Mouse (Mus musculus): ENCODE measurements around the gene Myh13.

Gene Myh13

DNA sequence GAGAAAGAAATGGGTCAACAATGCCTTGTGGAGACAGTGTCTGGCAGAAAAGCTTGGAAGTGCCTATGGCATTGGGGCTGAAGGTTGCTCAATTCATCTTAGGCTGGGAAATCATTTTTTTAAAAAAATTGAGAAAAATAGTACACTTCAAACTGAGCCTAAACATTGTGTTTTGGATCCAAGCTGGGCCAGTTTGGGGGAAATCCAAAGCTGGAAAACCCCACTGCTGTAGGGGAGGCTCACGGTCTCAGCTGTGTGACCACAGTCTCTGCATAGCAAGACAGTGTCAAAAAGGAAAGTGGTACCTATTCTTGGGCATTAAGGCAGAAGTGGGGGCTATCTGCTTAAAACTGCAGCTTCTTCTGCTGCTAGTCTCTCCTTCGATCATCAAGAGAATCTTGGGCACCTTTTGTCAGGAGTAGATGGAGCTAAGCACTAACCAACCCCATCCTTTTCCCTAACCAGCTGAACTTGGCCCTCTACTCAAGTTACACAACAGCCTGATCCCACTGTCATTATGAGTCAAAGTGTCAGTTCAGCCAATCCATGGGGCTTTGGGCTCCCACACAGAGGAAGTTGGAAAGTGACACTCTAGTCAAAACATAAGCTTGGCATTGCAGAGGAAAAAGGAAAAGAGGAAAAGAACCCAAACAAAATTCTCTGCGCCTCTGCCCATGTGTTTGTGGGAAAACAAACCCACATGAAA, 69.4 kb downstream of the Myh13 start:
- DNase-seq (ENCODE audit: low read depth, low spot score) = no peak

DNA sequence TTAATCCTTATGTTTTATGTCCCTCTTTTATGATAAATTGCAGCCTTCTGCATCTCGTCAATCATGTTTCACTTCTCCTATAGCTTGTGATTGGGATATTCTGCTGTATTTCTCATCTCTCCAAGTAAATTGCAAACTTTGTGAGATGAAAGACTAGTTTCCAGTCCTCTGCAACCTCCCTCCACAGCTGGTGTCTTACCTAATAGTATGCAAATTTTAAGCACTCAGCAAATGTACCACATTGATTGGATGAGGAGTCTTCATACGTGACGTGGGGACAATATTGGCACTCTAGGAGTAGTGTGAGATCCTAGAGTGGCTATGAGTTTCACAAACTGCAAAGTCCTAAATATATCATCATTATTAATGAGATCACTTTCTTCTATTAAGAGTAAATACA, 70.9 kb downstream of the Myh13 start:
- DNase-seq (ENCODE audit: low read depth, low spot score) = no peak

DNA sequence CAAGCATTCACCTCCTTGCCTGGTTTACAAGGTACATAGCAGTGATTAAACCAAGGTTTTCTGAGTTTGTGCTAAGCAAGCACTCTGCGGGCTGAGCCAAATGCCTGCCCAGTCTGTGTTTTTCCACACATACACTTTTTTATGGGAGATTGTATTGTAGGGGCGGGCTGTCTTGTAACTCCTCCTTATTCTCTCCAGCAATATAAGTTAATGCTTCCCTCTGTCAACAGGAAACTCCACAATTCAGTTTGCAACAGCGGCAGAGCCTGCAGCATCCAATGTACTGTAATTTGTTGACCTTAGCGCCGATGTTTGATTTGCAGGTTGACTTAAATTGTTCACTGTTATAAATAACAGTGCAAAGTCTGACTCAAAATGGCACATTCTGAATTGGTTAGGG, 79.5 kb downstream of the Myh13 start:
- DNase-seq (ENCODE audit: low read depth, low spot score) = no peak

DNA sequence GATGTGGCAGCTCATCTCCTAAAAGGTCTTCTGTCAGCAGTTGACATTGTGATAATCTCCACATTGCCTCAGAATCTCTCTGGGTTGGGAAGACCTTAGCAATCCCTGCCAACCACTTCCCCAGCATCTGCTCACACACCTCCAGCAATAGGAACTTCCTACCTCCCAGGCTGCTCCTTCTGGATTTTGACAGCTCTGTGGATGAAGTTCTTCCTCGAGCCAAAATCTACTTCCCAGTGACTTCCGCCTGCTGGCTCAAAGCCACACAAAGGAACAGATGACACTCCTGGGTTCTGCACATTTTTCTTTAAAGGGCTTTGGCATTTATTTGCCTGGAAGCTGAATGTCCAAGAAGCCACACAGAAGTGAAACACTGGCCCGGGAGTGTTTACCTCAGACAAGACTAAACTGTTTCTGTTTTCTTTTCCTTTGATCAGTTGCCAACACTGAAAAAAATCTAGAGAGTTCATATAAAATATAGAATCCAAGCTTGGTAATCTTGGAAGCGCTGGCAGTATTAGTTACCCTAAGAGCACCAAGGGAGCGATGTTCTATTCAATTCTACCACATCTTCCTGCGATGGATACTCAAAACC, 93.0 kb downstream of the Myh13 start:
- no peak for DNase-seq (ENCODE audit: low read depth, low spot score)

Measured in retina, postnatal 7 days (tissue).